Mouse (Mus musculus) kidney, postnatal 25 days (tissue): Measurements from ENCODE around the gene Aldh1a1.

Experiments used
- DNase-seq, 2 experiments: peaks; one replicate each; pipeline ENCODE4 v3.0.0; 2021; ENCODE audit warnings: mixed read lengths in 2 of 2

The Aldh1a1 gene

DNA sequence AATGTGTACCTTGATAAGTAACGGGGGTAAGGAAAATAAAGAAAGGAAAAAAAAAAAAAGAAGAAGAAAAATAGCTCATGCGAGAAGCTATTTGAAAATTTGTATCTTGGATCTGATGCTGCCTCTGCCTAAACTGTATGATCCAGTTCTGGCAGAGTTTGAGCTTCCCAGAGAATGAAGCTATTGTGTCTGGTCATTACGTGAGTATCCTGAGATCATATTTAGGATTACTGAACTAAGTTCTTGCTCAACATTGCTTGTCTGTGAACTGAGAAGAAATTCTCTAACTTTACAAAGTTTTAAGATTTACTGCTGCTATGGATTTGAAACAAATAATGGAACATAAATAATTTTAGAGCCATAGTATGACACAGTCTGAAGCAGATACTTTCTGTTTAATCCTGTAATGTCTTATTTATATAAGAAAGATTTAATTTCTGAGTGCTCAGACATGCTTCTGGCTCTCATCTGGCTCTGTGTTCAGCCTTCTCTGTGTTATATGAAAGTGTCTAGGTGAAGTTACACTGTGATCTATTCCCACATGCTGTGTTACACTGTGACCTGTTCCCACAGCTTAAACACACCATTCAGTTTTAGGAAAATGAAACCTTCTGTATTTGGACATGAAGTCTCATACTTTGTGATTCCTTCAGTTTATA is 185.3 kb downstream of the Aldh1a1 start:
- DNase-seq, result no peak
